Mouse (Mus musculus) hindbrain, embryonic 13.5 days (tissue): ENCODE results near the gene Mblac2. TPM values are rescaled to one million over a fixed set of nuclear protein-coding genes. Genes with fewer than 3 reads are reported as not detected.

ENCODE experiments used
- ATAC-seq: fragments of 200-750 bp; cut with Nextera tagmentation; 2 replicates; pipeline ENCODE4 v1.8.0; 2017; ENCODE audit warnings: moderate TSS enrichment; ENCODE audit not compliant: low FRiP score
- H3K27ac ChIP-seq: fragments of 300-500 bp; sonication (generic); 2 replicates; pipeline ENCODE4 v1.5.1; 2015; ENCODE audit warnings: inconsistent platforms, mild to moderate bottlenecking, moderate library complexity
- H3K27me3 ChIP-seq: fragments of 300-500 bp; sonication (generic); 2 replicates; pipeline ENCODE4 v1.6.1; 2015; ENCODE audit warnings: mild to moderate bottlenecking, inconsistent platforms
- H3K36me3 ChIP-seq: fragments of 300-500 bp; sonication (generic); 2 replicates; pipeline ENCODE4 v1.6.1; 2015; ENCODE audit warnings: mild to moderate bottlenecking, inconsistent platforms
- H3K4me1 ChIP-seq: fragments of 300-500 bp; sonication (generic); replicated peaks from 2 replicates; pipeline ENCODE4 v1.6.1; 2015; ENCODE audit warnings: inconsistent platforms
- H3K4me2 ChIP-seq: fragments of 300-500 bp; sonication (generic); 2 replicates; pipeline ENCODE4 v1.6.1; 2015; ENCODE audit warnings: inconsistent platforms, mild to moderate bottlenecking, moderate library complexity
- H3K4me3 ChIP-seq: fragments of 300-500 bp; sonication (generic); 2 replicates; pipeline ENCODE4 v1.5.1; 2015; ENCODE audit warnings: mild to moderate bottlenecking, inconsistent platforms
- H3K9ac ChIP-seq: fragments of 300-500 bp; sonication (generic); 2 replicates; pipeline ENCODE4 v1.6.1; 2015; ENCODE audit warnings: mild to moderate bottlenecking, inconsistent platforms
- H3K9me3 ChIP-seq: fragments of 300-500 bp; sonication (generic); 2 replicates; pipeline ENCODE4 v1.6.1; 2016; ENCODE audit warnings: inconsistent platforms
- WGBS: fragments of 180-500 bp; shearing (Covaris S2); methylation state at CpG from one replicate; pipeline ENCODE4 v1.1.7; 2015; 5-methylcytosine and 5-hydroxymethylcytosine counted together
- polyA plus RNA-seq: library from polyadenylated mRNA; unstranded; fragments of >200 nt; fragmentation: Nextera tagmentation; extraction: Ambion mirVana; gene quantifications from 2 replicates; pipeline ENCODE4 v1.2.1, GENCODE M21; 2015

Mblac2 gene
- polyA plus RNA-seq, 1 experiment from 2014 or later, result 25.6 TPM

- WGBS, result 39% methylated on average over 2 of the region's 2 CpGs
- ATAC-seq, result no peak
- no peak overlapping the region for H3K27ac ChIP-seq
- no peak overlapping the region for H3K4me3 ChIP-seq
- no peaks in the 10 kb centered on the region for H3K4me1 ChIP-seq
- H3K9ac ChIP-seq, result no peak overlapping the region
- H3K27me3 ChIP-seq, result no peaks in the 10 kb centered on the region
- no peaks in the 10 kb centered on the region for H3K36me3 ChIP-seq
- no peaks in the 10 kb centered on the region for H3K9me3 ChIP-seq
- H3K4me2 ChIP-seq, result no peak overlapping the region
These were observed 32.9 kb downstream of the Mblac2 start for GRCm38 (mm10) chr13:81744092-81744396.

DNA sequence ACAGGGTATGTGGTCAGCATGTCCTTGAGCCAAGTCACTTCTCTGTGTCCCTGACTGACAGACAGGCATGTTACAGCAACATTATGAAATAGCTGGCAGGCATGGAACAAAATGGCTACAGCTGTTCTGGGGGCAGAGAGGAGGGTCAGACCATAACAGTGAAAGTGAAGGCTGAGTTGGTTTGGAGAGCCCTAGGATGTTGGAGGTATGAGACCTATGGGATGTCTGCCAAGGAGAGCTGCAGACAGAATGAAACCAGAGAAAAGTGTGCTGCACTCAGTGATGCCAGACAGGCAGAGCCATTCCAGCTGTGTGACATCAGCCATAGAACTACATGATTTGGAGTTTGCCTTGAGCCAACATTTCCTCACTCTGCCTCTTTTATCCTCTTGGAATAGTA is 43.7 kb downstream of the Mblac2 start:
- H3K9ac ChIP-seq, result no peak overlapping the region
- H3K4me1 ChIP-seq, result no peaks in the 10 kb centered on the region
- no peaks in the 10 kb centered on the region for H3K9me3 ChIP-seq
- no peak overlapping the region for H3K27ac ChIP-seq
- no peak for ATAC-seq
- no peak overlapping the region for H3K4me2 ChIP-seq
- no peak overlapping the region for H3K4me3 ChIP-seq
- H3K36me3 ChIP-seq, result no peaks in the 10 kb centered on the region
- no peaks in the 10 kb centered on the region for H3K27me3 ChIP-seq

DNA sequence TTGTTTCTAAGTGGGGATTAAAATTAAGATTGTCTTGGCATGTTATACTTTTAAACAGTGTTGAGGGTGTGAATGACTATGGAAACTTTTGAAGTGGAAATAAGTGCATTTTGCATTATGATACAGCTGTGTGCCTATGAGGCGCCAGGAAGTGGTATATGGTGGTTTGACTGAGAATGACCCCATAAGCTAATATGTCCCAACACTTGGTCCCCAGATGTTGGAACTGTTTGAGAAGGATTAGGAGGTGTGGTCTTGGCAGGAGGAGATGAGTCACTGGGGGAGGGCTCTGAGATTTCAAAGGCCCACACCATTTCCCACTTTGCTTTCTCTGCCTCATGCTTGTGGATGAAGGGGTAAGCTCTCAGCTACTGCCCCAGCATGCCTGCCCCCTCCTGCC is 44.2 kb downstream of the Mblac2 start:
- H3K4me3 ChIP-seq, result no peak overlapping the region
- H3K27me3 ChIP-seq, result no peaks in the 10 kb centered on the region
- ATAC-seq, result no peak
- no peak overlapping the region for H3K4me2 ChIP-seq
- no peaks in the 10 kb centered on the region for H3K36me3 ChIP-seq
- H3K27ac ChIP-seq, result no peak overlapping the region
- no peaks in the 10 kb centered on the region for H3K4me1 ChIP-seq
- WGBS, result 100% methylated on average over 1 of the region's 1 CpGs
- H3K9me3 ChIP-seq, result no peaks in the 10 kb centered on the region
- no peak overlapping the region for H3K9ac ChIP-seq

DNA sequence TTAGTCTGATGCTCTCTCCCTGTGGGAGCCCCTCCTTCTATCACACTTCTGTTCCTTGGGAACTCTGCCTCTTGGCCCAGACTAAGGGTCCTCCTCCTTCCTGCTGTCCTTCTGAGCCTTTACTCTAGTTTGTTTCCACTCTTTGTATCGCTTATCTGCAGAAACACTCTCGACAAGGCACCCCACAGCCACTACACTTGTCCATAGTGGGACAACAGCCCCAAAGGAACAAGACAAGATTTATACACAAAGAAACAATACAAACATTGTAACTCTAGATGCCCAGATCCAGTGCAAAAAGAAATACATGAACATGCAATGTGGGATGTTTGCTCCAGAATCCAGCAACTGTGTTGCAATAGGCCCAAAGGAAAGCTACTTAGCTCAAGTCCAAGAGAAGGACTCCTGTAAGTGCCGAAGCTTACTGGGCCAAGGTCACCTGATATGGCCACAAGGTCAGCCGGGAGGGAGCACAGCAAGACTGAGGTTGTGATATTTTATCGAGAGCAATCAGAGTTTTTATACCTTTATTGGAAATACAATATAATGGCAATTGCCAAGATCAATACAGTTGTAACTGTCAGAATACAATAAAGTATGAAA is 46.0 kb downstream of the Mblac2 start:
- H3K9ac ChIP-seq, result no peak overlapping the region
- WGBS, result 87% methylated on average over 5 of the region's 5 CpGs
- no peaks in the 10 kb centered on the region for H3K9me3 ChIP-seq
- 0 out of 2 replicates have a peak, but pooled peaks cover 2% of the 10 kb centered on the region for H3K4me1 ChIP-seq
- no peaks in the 10 kb centered on the region for H3K27me3 ChIP-seq
- H3K36me3 ChIP-seq, result no peaks in the 10 kb centered on the region
- ATAC-seq, result no peak
- no peak overlapping the region for H3K4me3 ChIP-seq
- H3K4me2 ChIP-seq, result no peak overlapping the region
- H3K27ac ChIP-seq, result no peak overlapping the region

DNA sequence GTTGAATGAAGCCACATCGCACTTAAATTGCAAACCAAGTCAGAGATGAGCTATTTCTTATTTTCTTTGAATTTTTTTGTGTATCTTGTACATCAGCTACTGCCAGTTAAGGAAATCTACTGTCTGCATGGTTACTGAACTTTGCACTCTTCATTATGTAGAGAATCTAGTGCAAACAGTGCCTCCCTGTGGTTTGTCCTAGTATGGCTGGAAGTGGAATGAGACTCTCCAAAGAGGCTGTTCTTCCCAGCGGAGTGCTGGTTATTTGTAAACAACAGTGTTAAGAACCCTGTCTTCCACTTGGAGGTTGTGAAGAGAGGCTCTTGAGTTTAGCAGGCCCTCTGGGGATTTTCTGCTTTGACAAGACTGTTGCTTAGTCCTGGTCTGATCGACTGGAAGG is 49.2 kb downstream of the Mblac2 start:
- Histone ChIP-seq H3K4me2 (no peak overlapping the region), H3K27me3 (no peaks in the 10 kb centered on the region), H3K27ac (no peak overlapping the region), H3K9ac (no peak overlapping the region), H3K4me1 (0 out of 2 replicates have a peak, but pooled peaks cover 2% of the 10 kb centered on the region), H3K4me3 (no peak overlapping the region), H3K9me3 (no peaks in the 10 kb centered on the region), H3K36me3 (no peaks in the 10 kb centered on the region)
- WGBS, result 34% methylated on average over 3 of the region's 3 CpGs
- no peak for ATAC-seq

GRCm38 (mm10) chr13:81761566-81762186 is 50.5 kb downstream of the Mblac2 start:
- WGBS, result 31% methylated on average over 14 of the region's 14 CpGs
- H3K4me2 ChIP-seq, result peak overlapping the region; percentile 34; the same call in 1 of the 2 replicates
- H3K27ac ChIP-seq, result no peak overlapping the region
- no peaks in the 10 kb centered on the region for H3K27me3 ChIP-seq
- H3K36me3 ChIP-seq, result no peaks in the 10 kb centered on the region
- H3K9ac ChIP-seq, result 0 out of 2 replicates have a peak overlapping the region, but pooled peaks have one; percentile 15
- no peak overlapping the region for H3K4me3 ChIP-seq
- ATAC-seq, result 0 out of 2 replicates have a peak, but pooled peaks have one; percentile 49
- H3K4me1 ChIP-seq, result 0 out of 2 replicates have a peak, but pooled peaks cover 2% of the 10 kb centered on the region
- H3K9me3 ChIP-seq, result no peaks in the 10 kb centered on the region

GRCm38 (mm10) chr13:81764173-81764572 is 53.0 kb downstream of the Mblac2 start:
- 0 out of 2 replicates have a peak, but pooled peaks cover 2% of the 10 kb centered on the region for H3K4me1 ChIP-seq
- no peak overlapping the region for H3K4me3 ChIP-seq
- H3K4me2 ChIP-seq, result no peak overlapping the region
- H3K27ac ChIP-seq, result no peak overlapping the region
- WGBS, result 85% methylated on average over 5 of the region's 5 CpGs
- no peaks in the 10 kb centered on the region for H3K27me3 ChIP-seq
- no peak overlapping the region for H3K9ac ChIP-seq
- no peaks in the 10 kb centered on the region for H3K9me3 ChIP-seq
- H3K36me3 ChIP-seq, result no peaks in the 10 kb centered on the region
- ATAC-seq, result no peak

- Histone ChIP-seq H3K4me3 (no peak overlapping the region), H3K27ac (no peak overlapping the region), H3K9me3 (no peaks in the 10 kb centered on the region), H3K27me3 (no peaks in the 10 kb centered on the region), H3K4me2 (no peak overlapping the region), H3K36me3 (no peaks in the 10 kb centered on the region), H3K9ac (no peak overlapping the region), H3K4me1 (no peaks in the 10 kb centered on the region)
- ATAC-seq, result peak; percentile 67
- WGBS, result 79% methylated on average over 7 of the region's 7 CpGs
These were observed 56.0 kb downstream of the Mblac2 start for GRCm38 (mm10) chr13:81767038-81767659.

- Histone ChIP-seq H3K4me1 (no peaks in the 10 kb centered on the region), H3K9ac (no peak overlapping the region), H3K9me3 (no peaks in the 10 kb centered on the region), H3K36me3 (no peaks in the 10 kb centered on the region), H3K27me3 (no peaks in the 10 kb centered on the region), H3K4me2 (no peak overlapping the region), H3K4me3 (no peak overlapping the region), H3K27ac (no peak overlapping the region)
- no peak for ATAC-seq
- WGBS, result 78% methylated on average over 3 of the region's 3 CpGs
These were observed 65.1 kb downstream of the Mblac2 start for GRCm38 (mm10) chr13:81776217-81776616.

- no peaks in the 10 kb centered on the region for H3K9me3 ChIP-seq
- H3K36me3 ChIP-seq, result no peaks in the 10 kb centered on the region
- H3K4me2 ChIP-seq, result peak overlapping the region; percentile 62
- WGBS, result 48% methylated on average over 9 of the region's 9 CpGs
- peak overlapping the region; percentile 99 for H3K27ac ChIP-seq
- peaks cover 22% of the 10 kb centered on the region for H3K4me1 ChIP-seq
- H3K4me3 ChIP-seq, result peak overlapping the region; percentile 66
- no peak for ATAC-seq
- H3K9ac ChIP-seq, result peak overlapping the region; percentile 89
- no peaks in the 10 kb centered on the region for H3K27me3 ChIP-seq
These were observed 71.3 kb downstream of the Mblac2 start for GRCm38 (mm10) chr13:81782475-81782874.

GRCm38 (mm10) chr13:81782971-81783404 is 71.8 kb downstream of the Mblac2 start, which contains the start of gene Cetn3:
Cetn3 (plus strand) TSS chr13:81783077.
- H3K4me1 ChIP-seq, result peaks cover 22% of the 10 kb centered on the region
- peak within 1 kb of the TSS; percentile 62 for H3K4me2 ChIP-seq
- no peaks in the 10 kb centered on the region for H3K9me3 ChIP-seq
- H3K27me3 ChIP-seq, result no peaks in the 10 kb centered on the region
- peak within 1 kb of the TSS; percentile 66 for H3K4me3 ChIP-seq
- WGBS, result under 1% methylated on average over 29 of the region's 29 CpGs
- H3K36me3 ChIP-seq, result peaks cover 4% of the 10 kb centered on the region; the same call in 1 of the 2 replicates
- peak; percentile 96 for ATAC-seq
- H3K9ac ChIP-seq, result peak within 1 kb of the TSS; percentile 89
- peak within 1 kb of the TSS; percentile 99 for H3K27ac ChIP-seq

GRCm38 (mm10) chr13:81783405-81784342 is 72.5 kb downstream of the Mblac2 start:
- no peaks in the 10 kb centered on the region for H3K9me3 ChIP-seq
- H3K9ac ChIP-seq, result peak overlapping the region; percentile 89
- H3K27ac ChIP-seq, result peak overlapping the region; percentile 99
- no peaks in the 10 kb centered on the region for H3K27me3 ChIP-seq
- peaks cover 9% of the 10 kb centered on the region for H3K36me3 ChIP-seq
- peak overlapping the region; percentile 66 for H3K4me3 ChIP-seq
- peaks cover 22% of the 10 kb centered on the region for H3K4me1 ChIP-seq
- WGBS, result under 1% methylated on average over 60 of the region's 62 CpGs
- H3K4me2 ChIP-seq, result peak overlapping the region; percentile 54
- ATAC-seq, result peak; percentile 99
